In the genomic region with DNA sequence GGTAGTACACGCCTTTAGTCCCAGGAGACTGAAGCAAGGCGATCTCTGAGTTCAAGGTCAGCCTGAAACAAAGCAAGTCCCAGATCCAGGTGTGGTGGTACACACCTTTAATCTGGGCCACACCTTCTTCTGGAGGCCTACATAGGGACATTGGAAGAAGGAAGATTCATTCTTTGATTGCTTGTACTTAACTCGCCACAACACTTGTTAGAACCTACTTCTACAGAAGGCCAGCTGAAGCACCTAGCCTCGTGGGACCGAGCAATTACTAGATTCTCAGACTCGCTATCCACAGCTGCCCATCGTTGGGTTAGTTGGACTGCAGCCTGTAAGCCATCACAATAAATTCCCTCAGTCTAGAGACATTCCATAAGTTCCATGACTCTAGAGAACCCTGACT, we compare ENCODE assay signal across 20 mouse cellular contexts. TPM values are rescaled to one million over a fixed set of nuclear protein-coding genes. Genes with fewer than 3 reads are reported as not detected.
"Had no signal": no experiment of that assay in that cellular context is flagged by ENCODE, and none has a peak within 500 bp of the region (broad histone marks: within the 10 kb centered on the region; RNA-seq: fewer than 3 reads in every experiment).

No protein-coding gene starts in this region.

- H3K9ac ChIP-seq: lung, embryonic 14.5 days; midbrain, embryonic 12.5 days; neural tube, embryonic 13.5 days; neural tube, embryonic 15.5 days had no signal

- H3K4me1 ChIP-seq: neural tube, embryonic 13.5 days; neural tube, embryonic 15.5 days had no signal

- H3K36me3 ChIP-seq: midbrain, embryonic 10.5 days; midbrain, embryonic 12.5 days; neural tube, embryonic 13.5 days; neural tube, embryonic 15.5 days had no signal

- H3K27me3 ChIP-seq: midbrain, embryonic 12.5 days; neural tube, embryonic 13.5 days; neural tube, embryonic 15.5 days had no signal

- ATAC-seq: midbrain, embryonic 16.5 days had no signal

- H3K4me2 ChIP-seq: lung, embryonic 14.5 days; midbrain, embryonic 12.5 days; neural tube, embryonic 13.5 days; neural tube, embryonic 15.5 days had no signal

- H3K9me3 ChIP-seq: midbrain, embryonic 10.5 days; midbrain, embryonic 12.5 days; neural tube, embryonic 13.5 days; neural tube, embryonic 15.5 days had no signal

- DNase-seq: lung, adult 18-20 months; lung, embryonic 14.5 days; lung, postnatal 10 days; midbrain, embryonic 14.5 days; retina, postnatal 1 day; right cerebral cortex, adult 18-20 months; right cerebral cortex, postnatal 25 days; right cerebral cortex, postnatal 4 days; thymus, adult 2 months; thymus, postnatal 25 days; thymus, postnatal 4 days had no signal

- H3K4me3 ChIP-seq: midbrain, embryonic 10.5 days; midbrain, embryonic 12.5 days; myocyte; neural tube, embryonic 13.5 days; neural tube, embryonic 15.5 days had no signal

- H3K27ac ChIP-seq: midbrain, embryonic 10.5 days; midbrain, embryonic 12.5 days; neural tube, embryonic 13.5 days; neural tube, embryonic 15.5 days had no signal

RNA-seq across cellular contexts. Expression of a gene that starts 41.2 kb away (rescaled TPM):
- polyA plus RNA-seq: myocyte had no signal

RNA-seq across cellular contexts. Expression of a gene that starts 54.8 kb away (rescaled TPM):
- polyA plus RNA-seq: midbrain, embryonic 10.5 days; midbrain, embryonic 12.5 days; midbrain, embryonic 16.5 days; myocyte; neural tube, embryonic 11.5 days; neural tube, embryonic 13.5 days; neural tube, embryonic 15.5 days; stomach, embryonic 14.5 days; testis, adult 2 months had no signal
